ENCODE assay signal across 12 mouse cellular contexts in genomic region chr9:60878630-60879029, GRCm38 (mm10).
"Had no signal": no experiment of that assay in that cellular context is flagged by ENCODE, and none has a peak within 500 bp of the region (broad histone marks: within the 10 kb centered on the region; RNA-seq: fewer than 3 reads in every experiment).

No protein-coding gene starts in this region.

- H3K27ac ChIP-seq: kidney, postnatal 0 days; left cerebral cortex, adult 2 months; limb, embryonic 10.5 days; liver, embryonic 15.5 days; stomach, embryonic 15.5 days had no signal

- H3K9me3 ChIP-seq: limb, embryonic 10.5 days; liver, embryonic 15.5 days; stomach, embryonic 15.5 days had no signal

- H3K36me3 ChIP-seq: liver, embryonic 15.5 days had no signal

- H3K4me1 ChIP-seq: limb, embryonic 10.5 days; liver, embryonic 15.5 days; stomach, embryonic 15.5 days had no signal

- H3K9ac ChIP-seq: liver, embryonic 15.5 days; stomach, embryonic 15.5 days had no signal

- H3K27me3 ChIP-seq: liver, embryonic 15.5 days; stomach, embryonic 15.5 days had no signal

- H3K4me2 ChIP-seq: liver, embryonic 11.5 days; liver, embryonic 15.5 days; stomach, embryonic 15.5 days had no signal

- DNase-seq: kidney, adult 11 months; kidney, adult 9 months; lung, adult 2 months; right cerebral cortex, postnatal 14 days; thymus, adult 2 months; thymus, postnatal 25 days had no signal

- H3K4me3 ChIP-seq: left cerebral cortex, adult 2 months; limb, embryonic 10.5 days; liver, embryonic 15.5 days; stomach, embryonic 15.5 days had no signal
